Mouse (Mus musculus) testis, postnatal 10 days (tissue): ENCODE results near the gene AL731706.1.

Experiments
- DNase-seq: peaks from one replicate; pipeline ENCODE4 v3.0.0; 2021; ENCODE audit warnings: low spot score

Gene AL731706.1

GRCm38 (mm10) chr2:136835882-136836281 is 55.3 kb downstream of the AL731706.1 start:
- DNase-seq: no peak

GRCm38 (mm10) chr2:136834715-136835075 is 56.5 kb downstream of the AL731706.1 start:
- no peak for DNase-seq

GRCm38 (mm10) chr2:136833976-136834714 is 57.0 kb downstream of the AL731706.1 start:
- no peak for DNase-seq

- no peak for DNase-seq
Measured at GRCm38 (mm10) chr2:136832936-136833335, 58.3 kb downstream of the AL731706.1 start.
